Mouse (Mus musculus) forebrain, embryonic 14.5 days (tissue): Measurements from ENCODE around the gene Wdr63. TPM values are rescaled to one million over a fixed set of nuclear protein-coding genes. Genes with fewer than 3 reads are reported as not detected.

Source experiments
- ATAC-seq: fragments of 200-750 bp; cut with Nextera tagmentation; 2 replicates; pipeline ENCODE4 v1.8.0; 2017; ENCODE audit warnings: mild to moderate bottlenecking, moderate library complexity
- DNase-seq: peaks from one replicate; pipeline ENCODE4 v3.0.0-alpha.2; 2015; ENCODE audit warnings: low spot score
- H3K27ac ChIP-seq: fragments of 300-500 bp; sonication (generic); 2 replicates; pipeline ENCODE4 v1.5.1; 2014; ENCODE audit warnings: low read depth, mild to moderate bottlenecking, control low read depth, low read length, moderate library complexity
- H3K27me3 ChIP-seq: fragments of 300-500 bp; sonication (generic); replicated peaks from 2 replicates; pipeline ENCODE4 v1.6.1; 2014; ENCODE audit warnings: low read length, control low read depth, mixed read lengths; ENCODE audit not compliant: control insufficient read depth, insufficient read depth
- H3K36me3 ChIP-seq: fragments of 300-500 bp; sonication (generic); 2 replicates; pipeline ENCODE4 v1.6.1; 2014; ENCODE audit warnings: low read length, control low read depth; ENCODE audit not compliant: control insufficient read depth, insufficient read depth
- H3K4me1 ChIP-seq: fragments of 300-500 bp; sonication (generic); 2 replicates; pipeline ENCODE4 v1.6.1; 2014; ENCODE audit warnings: antibody characterized with exemption, low read length, control low read depth; ENCODE audit not compliant: control insufficient read depth, insufficient read depth
- H3K4me2 ChIP-seq: fragments of 300-500 bp; sonication (generic); 2 replicates; pipeline ENCODE4 v1.6.1; 2014; ENCODE audit warnings: mild to moderate bottlenecking, control low read depth, low read length
- H3K4me3 ChIP-seq: fragments of 300-500 bp; sonication (generic); 2 replicates; pipeline ENCODE4 v1.5.1; 2014; ENCODE audit warnings: low read depth, low read length, control low read depth
- H3K9ac ChIP-seq: fragments of 300-500 bp; sonication (generic); 2 replicates; pipeline ENCODE4 v1.6.1; 2014; ENCODE audit warnings: mild to moderate bottlenecking, low read length, control low read depth, moderate library complexity
- H3K9me3 ChIP-seq: fragments of 300-500 bp; sonication (generic); replicated peaks from 2 replicates; pipeline ENCODE4 v1.6.1; 2016; ENCODE audit warnings: low read length, control low read depth, mixed read lengths; ENCODE audit not compliant: control insufficient read depth
- WGBS: fragments of 180-500 bp; shearing (Covaris S2); extraction: QIAGEN DNeasy Blood & Tissue Kit; methylation state at CpG from one replicate; pipeline ENCODE4 v1.1.7; 2014; 5-methylcytosine and 5-hydroxymethylcytosine counted together
- polyA plus RNA-seq: library from polyadenylated mRNA; unstranded; fragments of >200 nt; fragmentation: Nextera tagmentation; extraction: Ambion mirVana; gene quantifications from 2 replicates; pipeline ENCODE4 v1.2.1, GENCODE M21; 2014

The Wdr63 gene
- polyA plus RNA-seq, 1 experiment from 2014 or later, result 2.1 TPM

- Histone ChIP-seq H3K27me3 (no peaks in the 10 kb centered on the region), H3K4me3 (no peak overlapping the region), H3K36me3 (no peaks in the 10 kb centered on the region), H3K4me1 (peaks cover 6% of the 10 kb centered on the region; the same call in 1 of the 2 replicates), H3K9me3 (no peaks in the 10 kb centered on the region), H3K4me2 (no peak overlapping the region), H3K27ac (no peak overlapping the region), H3K9ac (no peak overlapping the region)
- WGBS, result 72% methylated on average over 6 of the region's 6 CpGs
- ATAC-seq, result no peak
- DNase-seq, result no peak
These were observed 54.7 kb downstream of the Wdr63 start for GRCm38 (mm10) chr3:146053082-146053814.

GRCm38 (mm10) chr3:146051277-146052007, 56.5 kb downstream of the Wdr63 start:
- 17% methylated on average over 11 of the region's 11 CpGs for WGBS
- peak overlapping the region; percentile 26 for H3K4me2 ChIP-seq

GRCm38 (mm10) chr3:146049951-146050350, 58.0 kb downstream of the Wdr63 start:
- WGBS, result 95% methylated on average over 5 of the region's 5 CpGs
- peaks cover 6% of the 10 kb centered on the region; the same call in 1 of the 2 replicates for H3K4me1 ChIP-seq
- no peaks in the 10 kb centered on the region for H3K9me3 ChIP-seq
- no peak overlapping the region for H3K4me3 ChIP-seq
- H3K4me2 ChIP-seq, result no peak overlapping the region
- no peaks in the 10 kb centered on the region for H3K36me3 ChIP-seq
- no peak for DNase-seq
- ATAC-seq, result no peak
- no peaks in the 10 kb centered on the region for H3K27me3 ChIP-seq
- no peak overlapping the region for H3K9ac ChIP-seq
- H3K27ac ChIP-seq, result no peak overlapping the region

More at GRCm38 (mm10) chr3:146051277-146052007, 56.5 kb downstream of the Wdr63 start:
- Histone ChIP-seq H3K4me3 (no peak overlapping the region), H3K4me1 (peaks cover 6% of the 10 kb centered on the region; the same call in 1 of the 2 replicates), H3K36me3 (no peaks in the 10 kb centered on the region), H3K9me3 (no peaks in the 10 kb centered on the region), H3K27ac (peak overlapping the region; percentile 24; the same call in 1 of the 2 replicates), H3K27me3 (no peaks in the 10 kb centered on the region), H3K9ac (no peak overlapping the region)
- DNase-seq (peak; percentile 90), ATAC-seq (peak; percentile 92)

- ATAC-seq (no peak), DNase-seq (peak; percentile 33)
- Histone ChIP-seq H3K4me3 (no peak overlapping the region), H3K4me2 (no peak overlapping the region), H3K9ac (no peak overlapping the region), H3K36me3 (no peaks in the 10 kb centered on the region), H3K9me3 (no peaks in the 10 kb centered on the region), H3K27me3 (no peaks in the 10 kb centered on the region), H3K27ac (no peak overlapping the region), H3K4me1 (peaks cover 6% of the 10 kb centered on the region; the same call in 1 of the 2 replicates)
- WGBS, result 27% methylated on average over 15 of the region's 15 CpGs
These were observed 60.2 kb downstream of the Wdr63 start for GRCm38 (mm10) chr3:146047704-146048207.

- WGBS, result 86% methylated on average over 11 of the region's 11 CpGs
- H3K4me3 ChIP-seq, result no peak overlapping the region
- ATAC-seq (no peak), DNase-seq (no peak)
- H3K27ac ChIP-seq, result no peak overlapping the region
- no peaks in the 10 kb centered on the region for H3K4me1 ChIP-seq
- H3K4me2 ChIP-seq, result no peak overlapping the region
- no peaks in the 10 kb centered on the region for H3K9me3 ChIP-seq
- H3K9ac ChIP-seq, result no peak overlapping the region
- H3K27me3 ChIP-seq, result no peaks in the 10 kb centered on the region
- no peaks in the 10 kb centered on the region for H3K36me3 ChIP-seq
These were observed 61.9 kb downstream of the Wdr63 start for GRCm38 (mm10) chr3:146046076-146046475.

GRCm38 (mm10) chr3:146044977-146045376, 63.0 kb downstream of the Wdr63 start:
- no peak overlapping the region for H3K27ac ChIP-seq
- H3K4me3 ChIP-seq, result no peak overlapping the region
- no peaks in the 10 kb centered on the region for H3K4me1 ChIP-seq
- ATAC-seq, result no peak
- no peaks in the 10 kb centered on the region for H3K27me3 ChIP-seq
- H3K36me3 ChIP-seq, result no peaks in the 10 kb centered on the region
- H3K9ac ChIP-seq, result no peak overlapping the region
- H3K9me3 ChIP-seq, result no peaks in the 10 kb centered on the region
- H3K4me2 ChIP-seq, result no peak overlapping the region
- no peak for DNase-seq
- 64% methylated on average over 11 of the region's 11 CpGs for WGBS

- H3K4me3 ChIP-seq, result no peak overlapping the region
- H3K4me1 ChIP-seq, result no peaks in the 10 kb centered on the region
- H3K9me3 ChIP-seq, result no peaks in the 10 kb centered on the region
- no peak for DNase-seq
- H3K27ac ChIP-seq, result no peak overlapping the region
- 95% methylated on average over 11 of the region's 11 CpGs for WGBS
- no peak overlapping the region for H3K9ac ChIP-seq
- no peak for ATAC-seq
- no peaks in the 10 kb centered on the region for H3K27me3 ChIP-seq
- H3K4me2 ChIP-seq, result no peak overlapping the region
- no peaks in the 10 kb centered on the region for H3K36me3 ChIP-seq
These were observed 66.5 kb downstream of the Wdr63 start for GRCm38 (mm10) chr3:146041382-146041781.

- Histone ChIP-seq H3K9me3 (no peaks in the 10 kb centered on the region), H3K4me1 (no peaks in the 10 kb centered on the region), H3K27ac (no peak overlapping the region), H3K36me3 (no peaks in the 10 kb centered on the region), H3K9ac (no peak overlapping the region), H3K27me3 (no peaks in the 10 kb centered on the region), H3K4me3 (no peak overlapping the region), H3K4me2 (no peak overlapping the region)
- WGBS, result 55% methylated on average over 12 of the region's 12 CpGs
- no peak for ATAC-seq
- no peak for DNase-seq
These were observed 68.6 kb downstream of the Wdr63 start for GRCm38 (mm10) chr3:146039132-146039903.
